Mouse (Mus musculus) heart, postnatal 36 days (tissue): ENCODE results near the gene Ftsj3. TPM values are rescaled to one million over a fixed set of nuclear protein-coding genes. Genes with fewer than 3 reads are reported as not detected.
"Not testable (repeated sequence)": the region's sequence is repeated elsewhere in the genome, so short reads cannot be mapped to it uniquely, and the experiment has no call there.

ENCODE experiments used
- DNase-seq, 2 experiments: peaks; one replicate each; pipeline ENCODE4 v3.0.0; 2021 to 2022
- intact Hi-C: fragments of 180-260 bp; cut with DNase I; formaldehyde crosslinking; loops from one replicate; pipeline ENCODE4 v1.15.1; 2025
- total RNA-seq, 2 experiments: library from RNA; stranded (reverse); gene quantifications; 2 replicates each; pipeline ENCODE4 v1.2.3; 2021

Ftsj3 gene
- total RNA-seq, 2 experiments from 2014 or later, result 21.1 to 23.0 TPM

- no peak for DNase-seq
- intact Hi-C loops, result no loop called here
Observed at GRCm38 (mm10) chr11:106215450-106215859, 40.4 kb downstream of the Ftsj3 start.

DNA sequence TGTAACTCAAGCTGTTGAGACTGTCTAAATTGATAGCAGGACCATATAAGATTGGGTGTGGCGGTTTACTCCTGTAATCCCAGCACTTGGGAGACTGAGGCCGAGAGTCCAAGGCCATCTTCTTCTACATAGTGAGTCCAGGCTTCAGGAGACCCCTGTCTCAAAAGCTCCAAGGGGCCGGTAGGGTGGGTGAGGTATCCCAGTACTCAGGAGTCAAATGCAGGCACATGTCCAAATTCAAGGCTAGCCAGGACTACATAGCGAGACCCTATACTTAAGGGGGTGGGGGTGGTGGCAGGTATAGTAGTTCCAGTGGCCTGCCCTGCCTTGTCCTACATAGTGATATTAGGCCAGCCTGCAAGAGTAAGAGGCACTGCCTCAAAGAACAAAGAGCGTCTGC, 41.0 kb downstream of the Ftsj3 start:
- DNase-seq, result no peak
- intact Hi-C loops, result no loop called here

- DNase-seq, result peak; percentile 22
- intact Hi-C loops, result no loop called here
Observed at GRCm38 (mm10) chr11:106212771-106213170, 43.1 kb downstream of the Ftsj3 start.

- DNase-seq, result no peak
- intact Hi-C loops, result no loop called here
Observed at GRCm38 (mm10) chr11:106202123-106202465, 53.8 kb downstream of the Ftsj3 start, which contains the start of gene Strada. Strada (minus strand) TSS chr11:106202168.

- intact Hi-C loops, result no loop called here
- no peak for DNase-seq
Observed at GRCm38 (mm10) chr11:106201337-106202122, 54.3 kb downstream of the Ftsj3 start.

- no peak for DNase-seq
- intact Hi-C loops, result no loop called here
Observed at GRCm38 (mm10) chr11:106200756-106201155, 55.1 kb downstream of the Ftsj3 start.

GRCm38 (mm10) chr11:106199997-106200396, 55.9 kb downstream of the Ftsj3 start:
- DNase-seq, intact Hi-C loops: not testable (repeated sequence)

Other genes with a start within 250 kb of the Ftsj3 start
- under 1 TPM in 1 of 2 experiments, not detected in 1; 0.16 TPM for gene Kcnh6, start 248.0 kb downstream of the Ftsj3 start, total RNA-seq
- gene Dcaf7, start 219.2 kb downstream of the Ftsj3 start, total RNA-seq, result 10 to 100 TPM; 40.2 to 42.5 TPM
- gene Taco1, start 190.0 kb downstream of the Ftsj3 start, total RNA-seq, result 10 to 100 TPM; 63.3 to 67.3 TPM
- 10 to 100 TPM; 38.7 to 44.4 TPM for gene Map3k3, start 171.5 kb downstream of the Ftsj3 start, total RNA-seq
- gene Gm10840, start 95.2 kb downstream of the Ftsj3 start, total RNA-seq, result not detected
- 1 to 10 TPM; 4.2 to 4.8 TPM for gene Limd2, start 95.2 kb downstream of the Ftsj3 start, total RNA-seq
- gene Strada, start 53.9 kb downstream of the Ftsj3 start, total RNA-seq, result 1 to 10 TPM; 7.2 to 8.2 TPM
- gene Ccdc47, start 39.7 kb downstream of the Ftsj3 start, total RNA-seq, result 10 to 100 TPM; 72.5 to 82.4 TPM
- 10 to 100 TPM; 26.5 to 28.7 TPM for gene Ddx42, start 39.2 kb downstream of the Ftsj3 start, total RNA-seq
- 100 to 1,000 TPM; 102 to 105 TPM for gene Psmc5, start 75 bp upstream of the Ftsj3 start, total RNA-seq
- gene Smarcd2, start 16.9 kb upstream of the Ftsj3 start, total RNA-seq, result 10 to 100 TPM; 19.1 to 19.9 TPM
- gene Tcam1, start 20.6 kb upstream of the Ftsj3 start, total RNA-seq, result not detected
- gene Gh, start 45.8 kb upstream of the Ftsj3 start, total RNA-seq, result not detected
- 1 to 10 TPM; 1.9 to 3.0 TPM for gene Cd79b, start 58.7 kb upstream of the Ftsj3 start, total RNA-seq
- 10 to 100 TPM; 14.7 to 19.0 TPM for gene Scn4a, start 97.2 kb upstream of the Ftsj3 start, total RNA-seq
- gene Prr29, start 109.4 kb upstream of the Ftsj3 start, total RNA-seq, result under 1 TPM; 0.81 to 0.92 TPM
- gene Icam2, start 132.0 kb upstream of the Ftsj3 start, total RNA-seq, result 10 to 100 TPM; 30.3 to 34.9 TPM
- gene Ern1, start 231.8 kb upstream of the Ftsj3 start, total RNA-seq, result 10 to 100 TPM; 10.2 to 12.9 TPM